Mouse (Mus musculus): Measurements from ENCODE around the gene Kif3b. TPM values are rescaled to one million over a fixed set of nuclear protein-coding genes. Genes with fewer than 3 reads are reported as not detected.

Gene Kif3b
- polyA plus RNA-seq, 1 experiment from 2014 or later = 14.2 TPM

DNA sequence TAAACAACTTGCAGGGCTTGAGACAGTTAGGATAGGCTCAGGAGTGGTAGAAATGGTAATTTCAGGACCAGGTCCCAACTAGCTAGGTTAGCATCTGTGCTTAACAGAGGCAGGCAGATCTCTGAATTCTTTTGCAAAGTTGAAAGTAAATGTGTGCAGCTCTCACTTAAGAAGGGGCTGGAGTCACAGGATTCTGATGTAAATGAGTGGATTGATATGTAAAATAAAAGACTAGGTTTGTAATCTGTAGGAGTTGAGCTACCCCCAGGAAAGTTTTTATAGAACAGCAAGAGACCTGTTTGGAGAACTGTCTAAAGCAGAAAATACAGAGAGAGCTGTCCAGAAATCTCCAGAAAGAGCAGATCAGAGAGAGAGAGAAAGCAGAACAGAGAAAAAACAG lies 79.7 kb downstream of the Kif3b start:
- Histone ChIP-seq H3K4me2 (ENCODE audit: low read length) (no peak overlapping the region), H3K27ac (ENCODE audit: low read depth, low read length) (no peak overlapping the region), H3K4me3 (ENCODE audit: low read depth, low read length) (no peak overlapping the region), H3K9me3 (replicated peaks; ENCODE audit: control insufficient read depth, low read length) (no peaks in the 10 kb centered on the region), H3K9ac (ENCODE audit: low read length) (no peak overlapping the region), H3K36me3 (ENCODE audit: control insufficient read depth, insufficient read depth, low read length) (peaks cover 36% of the 10 kb centered on the region), H3K4me1 (ENCODE audit: control insufficient read depth, insufficient read depth, low read length) (no peaks in the 10 kb centered on the region), H3K27me3 (replicated peaks; ENCODE audit: control insufficient read depth, insufficient read depth, low read length) (no peaks in the 10 kb centered on the region)
- ATAC-seq (no peak), DNase-seq (ENCODE audit: low spot score) (no peak)

GRCm38 (mm10) chr2:153375380-153375779 lies 84.2 kb downstream of the Kif3b start:
- Histone ChIP-seq H3K27ac (ENCODE audit: low read depth, low read length) (peak overlapping the region; percentile 9; the same call in 1 of the 2 replicates), H3K4me1 (ENCODE audit: control insufficient read depth, insufficient read depth, low read length) (no peaks in the 10 kb centered on the region), H3K9me3 (replicated peaks; ENCODE audit: control insufficient read depth, low read length) (no peaks in the 10 kb centered on the region), H3K27me3 (replicated peaks; ENCODE audit: control insufficient read depth, insufficient read depth, low read length) (no peaks in the 10 kb centered on the region), H3K4me2 (ENCODE audit: low read length) (no peak overlapping the region), H3K36me3 (ENCODE audit: control insufficient read depth, insufficient read depth, low read length) (peaks cover 24% of the 10 kb centered on the region), H3K4me3 (ENCODE audit: low read depth, low read length) (no peak overlapping the region), H3K9ac (ENCODE audit: low read length) (no peak overlapping the region)
- ATAC-seq = no peak
- WGBS = 73% methylated on average over 2 of the region's 2 CpGs
- DNase-seq (ENCODE audit: low spot score) = peak; percentile 13

- no peak overlapping the region for H3K27ac ChIP-seq (ENCODE audit: low read depth, low read length)
- 100% methylated on average over 1 of the region's 1 CpGs for WGBS
- H3K4me1 ChIP-seq (ENCODE audit: control insufficient read depth, insufficient read depth, low read length) = no peaks in the 10 kb centered on the region
- no peak overlapping the region for H3K4me3 ChIP-seq (ENCODE audit: low read depth, low read length)
- no peaks in the 10 kb centered on the region for H3K27me3 ChIP-seq (replicated peaks; ENCODE audit: control insufficient read depth, insufficient read depth, low read length)
- peaks cover 45% of the 10 kb centered on the region for H3K36me3 ChIP-seq (ENCODE audit: control insufficient read depth, insufficient read depth, low read length)
- H3K9me3 ChIP-seq (replicated peaks; ENCODE audit: control insufficient read depth, low read length) = no peaks in the 10 kb centered on the region
- H3K9ac ChIP-seq (ENCODE audit: low read length) = no peak overlapping the region
- ATAC-seq (no peak), DNase-seq (ENCODE audit: low spot score) (no peak)
- no peak overlapping the region for H3K4me2 ChIP-seq (ENCODE audit: low read length)
Observed at GRCm38 (mm10) chr2:153380479-153380878, 89.3 kb downstream of the Kif3b start.

Other genes with a start within 250 kb of the Kif3b start
- gene Ccm2l, start 225.5 kb upstream of the Kif3b start, polyA plus RNA-seq (2014; fragmentation: Nextera tagmentation; extraction: Ambion mirVana) = 0.77 and 1.1 TPM in 2 replicates
- gene Hck, start 182.9 kb upstream of the Kif3b start, polyA plus RNA-seq (2014; fragmentation: Nextera tagmentation; extraction: Ambion mirVana) = 1.2 and 1.9 TPM in 2 replicates
- 54.5 and 69.8 TPM in 2 replicates for gene Tm9sf4, start 130.1 kb upstream of the Kif3b start, polyA plus RNA-seq (2014; fragmentation: Nextera tagmentation; extraction: Ambion mirVana)
- gene Tspyl3, start 66.0 kb upstream of the Kif3b start, polyA plus RNA-seq (2014; fragmentation: Nextera tagmentation; extraction: Ambion mirVana) = 23.5 and 27.6 TPM in 2 replicates
- 9.0 and 9.2 TPM in 2 replicates for gene Plagl2, start 50.0 kb upstream of the Kif3b start, polyA plus RNA-seq (2014; fragmentation: Nextera tagmentation; extraction: Ambion mirVana)
- gene Pofut1, start 49.9 kb upstream of the Kif3b start, polyA plus RNA-seq (2014; fragmentation: Nextera tagmentation; extraction: Ambion mirVana) = 4.0 and 5.5 TPM in 2 replicates
- gene Asxl1, start 54.4 kb downstream of the Kif3b start, polyA plus RNA-seq (2014; fragmentation: Nextera tagmentation; extraction: Ambion mirVana) = 13.6 and 13.7 TPM in 2 replicates
- not detected in 2 replicates for gene 4930404H24Rik, start 201.4 kb downstream of the Kif3b start, polyA plus RNA-seq (2014; fragmentation: Nextera tagmentation; extraction: Ambion mirVana)
- gene Nol4l, start 238.6 kb downstream of the Kif3b start, polyA plus RNA-seq (2014; fragmentation: Nextera tagmentation; extraction: Ambion mirVana) = 31.4 and 42.0 TPM in 2 replicates